Mouse (Mus musculus): Measurements from ENCODE around the gene Kcnh7. TPM values are rescaled to one million over a fixed set of nuclear protein-coding genes. Genes with fewer than 3 reads are reported as not detected.
A peak's percentile ranks its signal among the peaks of the same experiment; 100 is the strongest.

The Kcnh7 gene
- 0.16 and 0.35 TPM in 2 replicates for polyA plus RNA-seq (2014; fragmentation: Nextera tagmentation; extraction: Ambion mirVana)

GRCm38 (mm10) chr2:63183563-63184545 is at the start of gene Kcnh7:
Kcnh7 (minus strand) TSS chr2:63184287.
- Histone ChIP-seq H3K4me2 (peak within 1 kb of the TSS; percentile 63), H3K4me3 (ENCODE audit: low read depth, low read length) (peak within 1 kb of the TSS; percentile 40), H3K9ac (ENCODE audit: low read depth, low read length) (no peak within 1 kb of the TSS), H3K36me3 (ENCODE audit: control insufficient read depth, insufficient read depth, low read length) (no peaks in the 10 kb centered on the region), H3K4me1 (replicated peaks; ENCODE audit: control insufficient read depth, insufficient read depth, low read length) (no peaks in the 10 kb centered on the region), H3K27ac (ENCODE audit: low read depth, low read length) (no peak within 1 kb of the TSS), H3K27me3 (replicated peaks; ENCODE audit: control insufficient read depth, insufficient read depth, low read length) (peaks cover 17% of the 10 kb centered on the region), H3K9me3 (ENCODE audit: control insufficient read depth, low read length) (no peaks in the 10 kb centered on the region)
- WGBS: 3% methylated on average over 34 of the region's 49 CpGs
- peak; percentile 37 for DNase-seq (ENCODE audit: low spot score)
- peak; percentile 54; the same call in 1 of the 2 replicates for ATAC-seq (replicated peaks; ENCODE audit: low FRiP score)

DNA sequence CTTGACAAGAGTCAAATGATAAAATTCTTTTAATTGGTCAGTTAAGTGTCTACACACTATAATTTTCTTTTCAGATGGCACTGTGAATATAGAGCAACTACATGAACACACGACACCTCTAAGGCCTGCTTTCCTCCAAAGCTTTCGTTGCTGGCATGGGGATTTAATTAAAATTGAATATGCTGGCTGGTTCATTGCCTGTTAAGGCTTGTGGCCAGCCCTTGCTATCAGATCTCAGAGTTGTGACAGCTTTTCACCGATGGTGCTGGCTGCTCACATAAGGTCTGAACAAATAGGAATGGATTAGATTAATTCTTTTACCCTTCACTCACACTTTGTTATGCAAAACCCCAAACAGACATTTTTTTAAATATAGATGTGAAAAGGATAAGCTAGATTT is 23.3 kb upstream of the Kcnh7 start:
- H3K36me3 ChIP-seq (ENCODE audit: control insufficient read depth, insufficient read depth, low read length): no peaks in the 10 kb centered on the region
- no peaks in the 10 kb centered on the region for H3K4me1 ChIP-seq (replicated peaks; ENCODE audit: control insufficient read depth, insufficient read depth, low read length)
- no peaks in the 10 kb centered on the region for H3K9me3 ChIP-seq (ENCODE audit: control insufficient read depth, low read length)
- no peak for ATAC-seq (replicated peaks; ENCODE audit: low FRiP score)
- H3K27me3 ChIP-seq (replicated peaks; ENCODE audit: control insufficient read depth, insufficient read depth, low read length): no peaks in the 10 kb centered on the region
- no peak overlapping the region for H3K9ac ChIP-seq (ENCODE audit: low read depth, low read length)
- no peak overlapping the region for H3K4me2 ChIP-seq
- DNase-seq (ENCODE audit: low spot score): no peak
- H3K27ac ChIP-seq (ENCODE audit: low read depth, low read length): no peak overlapping the region
- WGBS: 68% methylated on average over 3 of the region's 3 CpGs
- H3K4me3 ChIP-seq (ENCODE audit: low read depth, low read length): no peak overlapping the region

DNA sequence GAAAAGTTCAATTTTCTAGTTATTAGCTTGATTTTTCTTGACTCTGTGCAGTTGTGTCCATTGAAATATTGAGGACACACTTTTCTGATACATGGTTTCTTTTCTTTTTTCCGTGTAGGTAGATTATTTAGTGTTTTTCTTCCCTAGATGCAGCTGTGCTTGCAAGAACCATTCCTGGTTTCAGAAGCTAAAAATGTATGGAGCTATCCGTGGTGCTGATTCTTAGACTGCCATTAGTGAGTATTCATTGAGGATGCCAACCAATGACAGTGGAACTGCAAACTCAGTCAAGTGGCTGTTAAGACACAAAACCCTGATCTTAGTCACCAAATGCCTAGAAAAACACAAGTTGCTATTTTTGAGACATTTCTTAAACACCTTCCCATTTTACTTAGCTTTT is 1.9 kb upstream of the Kcnh7 start:
- H3K4me1 ChIP-seq (replicated peaks; ENCODE audit: control insufficient read depth, insufficient read depth, low read length): no peaks in the 10 kb centered on the region
- no peaks in the 10 kb centered on the region for H3K36me3 ChIP-seq (ENCODE audit: control insufficient read depth, insufficient read depth, low read length)
- ATAC-seq (replicated peaks; ENCODE audit: low FRiP score) (no peak), DNase-seq (ENCODE audit: low spot score) (no peak)
- H3K9me3 ChIP-seq (ENCODE audit: control insufficient read depth, low read length): no peaks in the 10 kb centered on the region
- WGBS: 3% methylated on average over 2 of the region's 2 CpGs
- no peak overlapping the region for H3K9ac ChIP-seq (ENCODE audit: low read depth, low read length)
- H3K27ac ChIP-seq (ENCODE audit: low read depth, low read length): no peak overlapping the region
- no peak overlapping the region for H3K4me2 ChIP-seq
- peaks cover 17% of the 10 kb centered on the region for H3K27me3 ChIP-seq (replicated peaks; ENCODE audit: control insufficient read depth, insufficient read depth, low read length)
- no peak overlapping the region for H3K4me3 ChIP-seq (ENCODE audit: low read depth, low read length)

GRCm38 (mm10) chr2:63184551-63185430 is 704 bp upstream of the Kcnh7 start:
- peak; percentile 10; the same call in 1 of the 2 replicates for ATAC-seq (replicated peaks; ENCODE audit: low FRiP score)
- no peak overlapping the region for H3K9ac ChIP-seq (ENCODE audit: low read depth, low read length)

GRCm38 (mm10) chr2:63153701-63154100 is 30.4 kb downstream of the Kcnh7 start:
- Histone ChIP-seq H3K4me1 (replicated peaks; ENCODE audit: control insufficient read depth, insufficient read depth, low read length) (no peaks in the 10 kb centered on the region), H3K4me3 (ENCODE audit: low read depth, low read length) (no peak overlapping the region), H3K4me2 (no peak overlapping the region), H3K9ac (ENCODE audit: low read depth, low read length) (no peak overlapping the region), H3K36me3 (ENCODE audit: control insufficient read depth, insufficient read depth, low read length) (no peaks in the 10 kb centered on the region), H3K27me3 (replicated peaks; ENCODE audit: control insufficient read depth, insufficient read depth, low read length) (no peaks in the 10 kb centered on the region), H3K9me3 (ENCODE audit: control insufficient read depth, low read length) (no peaks in the 10 kb centered on the region), H3K27ac (ENCODE audit: low read depth, low read length) (no peak overlapping the region)
- ATAC-seq (replicated peaks; ENCODE audit: low FRiP score): no peak
- DNase-seq (ENCODE audit: low spot score): no peak

More at GRCm38 (mm10) chr2:63184551-63185430, 704 bp upstream of the Kcnh7 start:
- Histone ChIP-seq H3K9me3 (ENCODE audit: control insufficient read depth, low read length) (no peaks in the 10 kb centered on the region), H3K4me1 (replicated peaks; ENCODE audit: control insufficient read depth, insufficient read depth, low read length) (no peaks in the 10 kb centered on the region), H3K4me3 (ENCODE audit: low read depth, low read length) (peak overlapping the region; percentile 40), H3K36me3 (ENCODE audit: control insufficient read depth, insufficient read depth, low read length) (no peaks in the 10 kb centered on the region), H3K27me3 (replicated peaks; ENCODE audit: control insufficient read depth, insufficient read depth, low read length) (peaks cover 17% of the 10 kb centered on the region), H3K27ac (ENCODE audit: low read depth, low read length) (no peak overlapping the region), H3K4me2 (peak overlapping the region; percentile 63)
- 2% methylated on average over 15 of the region's 15 CpGs for WGBS
- DNase-seq (ENCODE audit: low spot score): no peak

DNA sequence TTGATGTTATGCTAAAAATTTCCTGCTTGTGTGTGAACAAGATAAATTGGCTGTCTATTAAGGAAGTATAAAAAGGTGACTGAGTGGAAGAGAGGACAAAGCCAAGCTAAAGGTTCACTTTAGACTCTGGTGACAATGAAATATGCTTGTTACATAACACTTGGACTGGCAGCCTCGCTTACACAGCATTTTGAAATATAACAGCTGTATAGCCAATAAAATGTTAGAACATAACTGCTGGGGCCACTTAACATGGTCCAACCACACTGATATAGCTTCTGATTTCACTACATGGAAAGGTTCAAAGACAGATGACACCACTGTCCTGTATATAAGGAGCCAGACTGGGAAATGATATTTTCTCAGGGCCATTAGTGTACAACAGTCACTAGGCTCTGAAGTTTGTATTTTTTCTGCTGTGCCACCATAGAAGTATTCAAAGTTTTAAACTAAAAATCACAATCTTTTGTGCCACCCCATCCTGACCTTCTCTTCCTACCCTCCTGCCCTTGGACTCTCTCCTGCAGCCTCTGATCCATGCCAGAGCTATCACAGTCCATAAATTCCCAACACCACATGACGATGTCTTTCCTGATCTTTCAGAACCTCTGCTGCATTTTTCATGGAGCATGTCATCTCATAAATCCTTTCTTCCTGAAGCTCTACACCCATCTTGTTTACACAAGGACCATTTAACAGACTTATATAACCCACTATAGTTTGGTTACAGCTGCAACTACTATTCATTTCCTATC is 56.1 kb downstream of the Kcnh7 start:
- ATAC-seq (replicated peaks; ENCODE audit: low FRiP score): no peak
- no peak overlapping the region for H3K4me3 ChIP-seq (ENCODE audit: low read depth, low read length)
- DNase-seq (ENCODE audit: low spot score): no peak
- H3K4me1 ChIP-seq (replicated peaks; ENCODE audit: control insufficient read depth, insufficient read depth, low read length): no peaks in the 10 kb centered on the region
- H3K27ac ChIP-seq (ENCODE audit: low read depth, low read length): no peak overlapping the region
- H3K36me3 ChIP-seq (ENCODE audit: control insufficient read depth, insufficient read depth, low read length): no peaks in the 10 kb centered on the region
- no peaks in the 10 kb centered on the region for H3K27me3 ChIP-seq (replicated peaks; ENCODE audit: control insufficient read depth, insufficient read depth, low read length)
- H3K4me2 ChIP-seq: no peak overlapping the region
- 56% methylated on average over 2 of the region's 2 CpGs for WGBS
- no peaks in the 10 kb centered on the region for H3K9me3 ChIP-seq (ENCODE audit: control insufficient read depth, low read length)
- no peak overlapping the region for H3K9ac ChIP-seq (ENCODE audit: low read depth, low read length)

- no peak for DNase-seq (ENCODE audit: low spot score)
- H3K4me3 ChIP-seq (ENCODE audit: low read depth, low read length): no peak overlapping the region
- H3K4me1 ChIP-seq (replicated peaks; ENCODE audit: control insufficient read depth, insufficient read depth, low read length): no peaks in the 10 kb centered on the region
- H3K4me2 ChIP-seq: no peak overlapping the region
- 58% methylated on average over 3 of the region's 3 CpGs for WGBS
- ATAC-seq (replicated peaks; ENCODE audit: low FRiP score): no peak
- no peak overlapping the region for H3K9ac ChIP-seq (ENCODE audit: low read depth, low read length)
- no peak overlapping the region for H3K27ac ChIP-seq (ENCODE audit: low read depth, low read length)
- no peaks in the 10 kb centered on the region for H3K9me3 ChIP-seq (ENCODE audit: control insufficient read depth, low read length)
- H3K36me3 ChIP-seq (ENCODE audit: control insufficient read depth, insufficient read depth, low read length): no peaks in the 10 kb centered on the region
- H3K27me3 ChIP-seq (replicated peaks; ENCODE audit: control insufficient read depth, insufficient read depth, low read length): no peaks in the 10 kb centered on the region
These were observed 63.8 kb downstream of the Kcnh7 start for GRCm38 (mm10) chr2:63120316-63120715.

Measured in liver, embryonic 11.5 days (tissue).